Mouse (Mus musculus) liver, embryonic 12.5 days (tissue): Measurements from ENCODE around the gene Vmn1r31. TPM values are rescaled to one million over a fixed set of nuclear protein-coding genes. Genes with fewer than 3 reads are reported as not detected.

Source experiments
- ATAC-seq: fragments of 200-750 bp; cut with Nextera tagmentation; 2 replicates; pipeline ENCODE4 v1.8.0; 2017; ENCODE audit warnings: moderate number of reproducible peaks, mild to moderate bottlenecking, moderate library complexity
- H3K27ac ChIP-seq: fragments of 300-500 bp; sonication (generic); 2 replicates; pipeline ENCODE4 v1.5.1; 2016; ENCODE audit warnings: mild to moderate bottlenecking
- H3K27me3 ChIP-seq: fragments of 300-500 bp; sonication (generic); replicated peaks from 2 replicates; pipeline ENCODE4 v1.6.1; 2016; ENCODE audit warnings: mild to moderate bottlenecking, moderate library complexity
- H3K36me3 ChIP-seq: fragments of 300-500 bp; sonication (generic); 2 replicates; pipeline ENCODE4 v1.6.1; 2016; ENCODE audit warnings: mild to moderate bottlenecking, moderate library complexity
- H3K4me1 ChIP-seq: fragments of 300-500 bp; sonication (generic); 2 replicates; pipeline ENCODE4 v1.6.1; 2016
- H3K4me2 ChIP-seq: fragments of 300-500 bp; sonication (generic); 2 replicates; pipeline ENCODE4 v1.6.1; 2016; ENCODE audit warnings: mild to moderate bottlenecking, moderate library complexity
- H3K4me3 ChIP-seq: fragments of 300-500 bp; sonication (generic); 2 replicates; pipeline ENCODE4 v1.5.1; 2016; ENCODE audit warnings: mild to moderate bottlenecking, moderate library complexity
- H3K9ac ChIP-seq: fragments of 300-500 bp; sonication (generic); 2 replicates; pipeline ENCODE4 v1.6.1; 2016; ENCODE audit warnings: mild to moderate bottlenecking, moderate library complexity
- H3K9me3 ChIP-seq: fragments of 300-500 bp; sonication (generic); replicated peaks from 2 replicates; pipeline ENCODE4 v1.6.1; 2016; ENCODE audit warnings: mild to moderate bottlenecking, moderate library complexity
- WGBS: fragments of 180-500 bp; shearing (Covaris S2); methylation state at CpG from one replicate; pipeline ENCODE4 v1.1.7; 2016; ENCODE audit not compliant: insufficient replicate concordance; 5-methylcytosine and 5-hydroxymethylcytosine counted together
- polyA plus RNA-seq: library from polyadenylated mRNA; unstranded; fragments of >200 nt; fragmentation: Nextera tagmentation; extraction: Ambion mirVana; gene quantifications from 2 replicates; pipeline ENCODE4 v1.2.1, GENCODE M21; 2016

Gene Vmn1r31
- polyA plus RNA-seq = not detected in 2 replicates

- Histone ChIP-seq H3K27me3 (no peaks in the 10 kb centered on the region), H3K9ac (no peak within 1 kb of the TSS), H3K4me2 (no peak within 1 kb of the TSS), H3K36me3 (no peaks in the 10 kb centered on the region), H3K4me3 (no peak within 1 kb of the TSS), H3K27ac (no peak within 1 kb of the TSS), H3K4me1 (no peaks in the 10 kb centered on the region), H3K9me3 (no peaks in the 10 kb centered on the region)
- no peak for ATAC-seq
- 47% methylated on average over 1 of the region's 1 CpGs for WGBS
These were observed at the start of gene Vmn1r31 for GRCm38 (mm10) chr6:58475230-58475629. TSS of gene Vmn1r31 (minus strand) at chr6:58475330.

DNA sequence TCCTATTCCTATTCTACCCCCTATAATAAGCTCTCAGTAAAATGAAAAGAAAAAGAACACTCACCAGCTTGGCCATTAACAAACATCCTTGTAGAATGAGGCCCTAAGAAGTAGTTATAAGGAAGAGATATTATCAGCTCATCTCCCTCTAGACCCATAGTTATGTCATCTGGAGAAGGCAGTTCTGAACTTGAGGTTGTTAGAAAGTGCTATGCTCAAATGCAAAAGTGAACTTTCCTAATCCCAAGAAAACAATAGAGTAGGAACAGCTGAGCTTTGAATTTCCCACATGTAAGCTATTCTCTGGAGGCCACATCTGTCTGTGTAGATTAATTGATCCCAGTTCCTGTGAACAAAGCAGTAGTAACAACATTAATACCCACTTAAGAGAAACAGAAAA is 31.8 kb downstream of the Vmn1r31 start, which contains the start of gene Vmn1r30:
Gene Vmn1r30 (minus strand): TSS at position 101 of the 400 bp plus-strand sequence.
- Histone ChIP-seq H3K27me3 (no peaks in the 10 kb centered on the region), H3K4me1 (no peaks in the 10 kb centered on the region), H3K4me2 (no peak within 1 kb of the TSS), H3K27ac (no peak within 1 kb of the TSS), H3K36me3 (no peaks in the 10 kb centered on the region), H3K9ac (no peak within 1 kb of the TSS), H3K9me3 (0 out of 2 replicates have a peak, but pooled peaks cover 4% of the 10 kb centered on the region), H3K4me3 (no peak within 1 kb of the TSS)
- ATAC-seq = no peak

Other genes starting within 250 kb of the Vmn1r31 start
- not detected in 2 replicates for gene Vmn1r28, start 213.3 kb downstream of the Vmn1r31 start, polyA plus RNA-seq
- gene Vmn1r29, start 173.8 kb downstream of the Vmn1r31 start, polyA plus RNA-seq = not detected in 2 replicates
- gene Vmn1r30, start 31.9 kb downstream of the Vmn1r31 start, polyA plus RNA-seq = not detected in 2 replicates
- gene Abcg2, start 109.2 kb upstream of the Vmn1r31 start, polyA plus RNA-seq = 206 and 209 TPM in 2 replicates